In the genomic region with DNA sequence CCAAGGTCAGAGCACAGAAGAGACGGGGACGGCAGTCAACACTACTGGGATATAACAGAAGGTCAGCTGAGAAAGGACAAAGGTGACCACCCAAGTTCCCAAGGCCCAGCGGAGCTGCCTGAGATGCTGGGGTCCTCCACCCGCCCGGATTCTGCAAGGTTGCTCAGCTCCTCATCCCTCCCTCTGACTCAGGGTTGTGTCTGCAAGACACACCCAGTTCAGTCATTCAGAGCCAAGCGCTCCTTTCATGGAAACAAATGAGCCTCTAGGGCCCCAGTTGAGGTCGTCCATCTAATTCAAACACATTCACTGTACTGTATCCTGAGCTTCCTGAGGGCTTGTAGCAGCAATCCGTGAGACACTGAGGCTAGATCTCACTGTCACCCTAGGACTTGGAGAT, we compare ENCODE assay signal across 11 mouse cellular contexts. TPM values are rescaled to one million over a fixed set of nuclear protein-coding genes. Genes with fewer than 3 reads are reported as not detected.
DNase-seq lines count a peak whose midpoint lies in the region; ATAC-seq and TF ChIP-seq lines count a peak whose summit lies in the region.
"Had no signal": no experiment of that assay in that cellular context is flagged by ENCODE, and none has a peak within 500 bp of the region (broad histone marks: within the 10 kb centered on the region; RNA-seq: fewer than 3 reads in every experiment).

No protein-coding gene starts in this region.

- no peak for TF ChIP-seq CTCF in ES-Bruce4 (IDR thresholded peaks at IDR 0.05; ENCODE audit: low read depth, low read length)

- no peak overlapping the region for H3K9ac ChIP-seq in hindbrain, embryonic 11.5 days (ENCODE audit: low read depth, low read length)
- no peak overlapping the region for H3K9ac ChIP-seq in hindbrain, embryonic 16.5 days (ENCODE audit: low read depth, low read length)
- H3K9ac ChIP-seq in ES-Bruce4 (ENCODE audit: low read depth, poor library complexity, severe bottlenecking), result no peak overlapping the region
- H3K9ac ChIP-seq in embryonic facial prominence, embryonic 12.5 days, result no peak overlapping the region
- H3K9ac ChIP-seq in liver, embryonic 16.5 days (ENCODE audit: low read depth, low read length), result no peak overlapping the region

- TF ChIP-seq EP300 in ES-Bruce4 (IDR thresholded peaks at IDR 0.05; ENCODE audit: insufficient read depth, low read depth, low read length), result peak; percentile 92

- no peak overlapping the region for H3K27ac ChIP-seq in hindbrain, embryonic 11.5 days (ENCODE audit: low read depth, low read length)
- no peak overlapping the region for H3K27ac ChIP-seq in hindbrain, embryonic 16.5 days (ENCODE audit: low read depth, low read length)
- H3K27ac ChIP-seq in ES-Bruce4 (ENCODE audit: insufficient read depth, low read length), result peak overlapping the region; percentile 97
- H3K27ac ChIP-seq in embryonic facial prominence, embryonic 12.5 days, result peak overlapping the region; percentile 31; the same call in 1 of the 2 replicates
- H3K27ac ChIP-seq in liver, embryonic 16.5 days (ENCODE audit: low read length), result no peak overlapping the region

- no peak overlapping the region for H3K4me3 ChIP-seq in hindbrain, embryonic 11.5 days (ENCODE audit: low read depth, low read length)
- no peak overlapping the region for H3K4me3 ChIP-seq in hindbrain, embryonic 16.5 days (ENCODE audit: low read length)
- H3K4me3 ChIP-seq in ES-Bruce4 (ENCODE audit: low read depth, low read length), result no peak overlapping the region
- H3K4me3 ChIP-seq in embryonic facial prominence, embryonic 12.5 days, result no peak overlapping the region
- H3K4me3 ChIP-seq in liver, embryonic 16.5 days (ENCODE audit: low read depth, low read length), result no peak overlapping the region

- H3K4me2 ChIP-seq in hindbrain, embryonic 11.5 days (replicated peaks; ENCODE audit: low read depth, low read length), result no peak overlapping the region
- no peak overlapping the region for H3K4me2 ChIP-seq in hindbrain, embryonic 16.5 days (ENCODE audit: low read length)
- no peak overlapping the region for H3K4me2 ChIP-seq in embryonic facial prominence, embryonic 12.5 days (replicated peaks)
- H3K4me2 ChIP-seq in liver, embryonic 16.5 days (ENCODE audit: low read depth, low read length), result peak overlapping the region; percentile 86; the same call in 1 of the 2 replicates

- WGBS in hindbrain, embryonic 11.5 days, result 37% methylated on average over 8 of the region's 8 CpGs
- whole genome bisulfite sequencing in hindbrain, embryonic 16.5 days, result 49% methylated on average over 8 of the region's 8 CpGs
- WGBS in embryonic facial prominence, embryonic 12.5 days, result 62% methylated on average over 8 of the region's 8 CpGs
- 75% methylated on average over 8 of the region's 8 CpGs for WGBS in liver, embryonic 16.5 days (ENCODE audit: insufficient replicate concordance)

- no peaks in the 10 kb centered on the region for H3K36me3 ChIP-seq in hindbrain, embryonic 11.5 days (ENCODE audit: control insufficient read depth, insufficient read depth, low read length)
- no peaks in the 10 kb centered on the region for H3K36me3 ChIP-seq in hindbrain, embryonic 16.5 days (ENCODE audit: control insufficient read depth, insufficient read depth, low read length)
- no peaks in the 10 kb centered on the region for H3K36me3 ChIP-seq in ES-Bruce4 (ENCODE audit: control insufficient read depth, insufficient read depth, low read length, poor library complexity, severe bottlenecking)
- H3K36me3 ChIP-seq in embryonic facial prominence, embryonic 12.5 days, result no peaks in the 10 kb centered on the region
- H3K36me3 ChIP-seq in liver, embryonic 16.5 days (ENCODE audit: control insufficient read depth, insufficient read depth), result no peaks in the 10 kb centered on the region

- H3K9me3 ChIP-seq in hindbrain, embryonic 11.5 days (ENCODE audit: control insufficient read depth, low read length), result no peaks in the 10 kb centered on the region
- H3K9me3 ChIP-seq in hindbrain, embryonic 16.5 days (ENCODE audit: control insufficient read depth, low read length), result no peaks in the 10 kb centered on the region; the same call in 1 of the 2 replicates
- no peaks in the 10 kb centered on the region for H3K9me3 ChIP-seq in ES-Bruce4 (replicated peaks; ENCODE audit: control insufficient read depth, insufficient read depth, low read length, poor library complexity, severe bottlenecking)
- H3K9me3 ChIP-seq in embryonic facial prominence, embryonic 12.5 days, result 0 out of 2 replicates have a peak, but pooled peaks cover 5% of the 10 kb centered on the region
- peaks cover 2% of the 10 kb centered on the region; the same call in 1 of the 2 replicates for H3K9me3 ChIP-seq in liver, embryonic 16.5 days (replicated peaks; ENCODE audit: control insufficient read depth, low read length)

- no peaks in the 10 kb centered on the region for H3K27me3 ChIP-seq in hindbrain, embryonic 11.5 days (ENCODE audit: control insufficient read depth, insufficient read depth, low read length)
- no peaks in the 10 kb centered on the region for H3K27me3 ChIP-seq in hindbrain, embryonic 16.5 days (replicated peaks; ENCODE audit: control insufficient read depth, insufficient read depth, low read length)
- no peaks in the 10 kb centered on the region for H3K27me3 ChIP-seq in ES-Bruce4 (ENCODE audit: control insufficient read depth, insufficient read depth, low read length, poor library complexity, severe bottlenecking)
- H3K27me3 ChIP-seq in embryonic facial prominence, embryonic 12.5 days, result no peaks in the 10 kb centered on the region
- H3K27me3 ChIP-seq in liver, embryonic 16.5 days (ENCODE audit: control insufficient read depth, insufficient read depth, low read depth, low read length), result no peaks in the 10 kb centered on the region

- no peak for TF ChIP-seq POLR2A in ES-Bruce4 (IDR thresholded peaks at IDR 0.05; ENCODE audit: insufficient read depth, low read length)

- ATAC-seq in hindbrain, embryonic 11.5 days (ENCODE audit: low FRiP score), result no peak
- no peak for ATAC-seq in hindbrain, embryonic 16.5 days
- ATAC-seq in embryonic facial prominence, embryonic 12.5 days (ENCODE audit: insufficient number of reproducible peaks, insufficient read depth, low FRiP score, low TSS enrichment), result no peak
- no peak for ATAC-seq in liver, embryonic 16.5 days (ENCODE audit: low read depth)

- H3K4me1 ChIP-seq in hindbrain, embryonic 11.5 days (replicated peaks; ENCODE audit: control insufficient read depth, insufficient read depth, low read length), result no peaks in the 10 kb centered on the region
- no peaks in the 10 kb centered on the region; the same call in 1 of the 2 replicates for H3K4me1 ChIP-seq in hindbrain, embryonic 16.5 days (ENCODE audit: control insufficient read depth, insufficient read depth, low read depth, low read length)
- H3K4me1 ChIP-seq in ES-Bruce4 (ENCODE audit: control insufficient read depth, insufficient read depth, low read length), result peaks cover 4% of the 10 kb centered on the region
- peaks cover 13% of the 10 kb centered on the region for H3K4me1 ChIP-seq in embryonic facial prominence, embryonic 12.5 days
- H3K4me1 ChIP-seq in liver, embryonic 16.5 days (ENCODE audit: control insufficient read depth, low read depth, low read length), result peaks cover 30% of the 10 kb centered on the region

- peak; percentile 27 for DNase-seq in hindbrain, embryonic 11.5 days (ENCODE audit: low spot score)
- DNase-seq in gastrocnemius, postnatal 10 days, result no peak
- DNase-seq in thymus, postnatal 25 days, result no peak
- DNase-seq: adrenal gland, postnatal 14 days; layer of hippocampus, postnatal 36 days; lung, adult 2 months; right cerebral cortex, postnatal 25 days had no signal

RNA-seq across cellular contexts. Expression of gene Tgm2, which starts 8.4 kb away (rescaled TPM):
- 4.2 and 4.3 TPM in 2 replicates for polyA plus RNA-seq in hindbrain, embryonic 11.5 days (2014; fragmentation: Nextera tagmentation; extraction: Ambion mirVana)
- polyA plus RNA-seq in hindbrain, embryonic 16.5 days (2015; fragmentation: Nextera tagmentation; extraction: Ambion mirVana), result 7.9 and 11.4 TPM in 2 replicates
- polyA plus RNA-seq in ES-Bruce4 (2011; ENCODE audit: insufficient read depth, insufficient read length, low read depth, missing spikeins), result 18.4 and 23.2 TPM in 2 replicates
- 7.7 and 9.0 TPM in 2 replicates for polyA plus RNA-seq in embryonic facial prominence, embryonic 12.5 days (2016; fragmentation: Nextera tagmentation; extraction: Ambion mirVana)
- 66.2 and 74.3 TPM in 2 replicates for polyA plus RNA-seq in liver, embryonic 16.5 days (2015; fragmentation: Nextera tagmentation; extraction: Ambion mirVana)
- 10 to 100 TPM; 55.0 to 69.1 TPM for total RNA-seq in gastrocnemius, postnatal 10 days (2021)

Comparison
In these comparisons a context has a peak if more than half of its experiments do, and no peak if none do; other contexts are left out.
1. H3K27ac ChIP-seq: peak in ES-Bruce4 (single experiment) and embryonic facial prominence, embryonic 12.5 days (single experiment); none in hindbrain, embryonic 11.5 days (single experiment), hindbrain, embryonic 16.5 days (single experiment) and liver, embryonic 16.5 days (single experiment).